Mouse (Mus musculus) midbrain, embryonic 15.5 days (tissue): ENCODE measurements around the gene Gpha2. TPM values are rescaled to one million over a fixed set of nuclear protein-coding genes. Genes with fewer than 3 reads are reported as not detected.

ENCODE experiments used
- ATAC-seq: fragments of 200-750 bp; cut with Nextera tagmentation; replicated peaks from 2 replicates; pipeline ENCODE4 v1.8.0; 2017; ENCODE audit warnings: moderate TSS enrichment
- H3K27ac ChIP-seq: fragments of 300-500 bp; sonication (generic); 2 replicates; pipeline ENCODE4 v1.5.1; 2015; ENCODE audit warnings: mild to moderate bottlenecking, inconsistent platforms
- H3K27me3 ChIP-seq: fragments of 300-500 bp; sonication (generic); replicated peaks from 2 replicates; pipeline ENCODE4 v1.6.1; 2015; ENCODE audit warnings: inconsistent platforms
- H3K36me3 ChIP-seq: fragments of 300-500 bp; sonication (generic); replicated peaks from 2 replicates; pipeline ENCODE4 v1.6.1; 2015; ENCODE audit warnings: inconsistent platforms
- H3K4me1 ChIP-seq: fragments of 300-500 bp; sonication (generic); 2 replicates; pipeline ENCODE4 v1.6.1; 2015; ENCODE audit warnings: inconsistent platforms
- H3K4me2 ChIP-seq: fragments of 300-500 bp; sonication (generic); 2 replicates; pipeline ENCODE4 v1.6.1; 2015; ENCODE audit warnings: inconsistent platforms, mild to moderate bottlenecking, moderate library complexity
- H3K4me3 ChIP-seq: fragments of 300-500 bp; sonication (generic); 2 replicates; pipeline ENCODE4 v1.5.1; 2015; ENCODE audit warnings: mild to moderate bottlenecking, inconsistent platforms
- H3K9ac ChIP-seq: fragments of 300-500 bp; sonication (generic); 2 replicates; pipeline ENCODE4 v1.6.1; 2015; ENCODE audit warnings: mild to moderate bottlenecking, inconsistent platforms
- H3K9me3 ChIP-seq: fragments of 300-500 bp; sonication (generic); 2 replicates; pipeline ENCODE4 v1.6.1; 2016; ENCODE audit warnings: inconsistent platforms
- WGBS: fragments of 180-500 bp; shearing (Covaris S2); methylation state at CpG from one replicate; pipeline ENCODE4 v1.1.7; 2015; ENCODE audit warnings: mixed read lengths; 5-methylcytosine and 5-hydroxymethylcytosine counted together
- polyA plus RNA-seq: library from polyadenylated mRNA; unstranded; fragments of >200 nt; fragmentation: Nextera tagmentation; extraction: Ambion mirVana; gene quantifications from 2 replicates; pipeline ENCODE4 v1.2.1, GENCODE M21; 2015

Gene Gpha2
- polyA plus RNA-seq, 1 experiment from 2014 or later = not detected

GRCm38 (mm10) chr19:6245806-6246205 lies 19.6 kb downstream of the Gpha2 start:
- Histone ChIP-seq H3K4me2 (no peak overlapping the region), H3K4me1 (peaks cover 19% of the 10 kb centered on the region), H3K9ac (no peak overlapping the region), H3K4me3 (no peak overlapping the region), H3K27ac (no peak overlapping the region), H3K27me3 (no peaks in the 10 kb centered on the region), H3K9me3 (no peaks in the 10 kb centered on the region), H3K36me3 (peaks cover 28% of the 10 kb centered on the region; the same call in 1 of the 2 replicates)
- 69% methylated on average over 1 of the region's 1 CpGs for WGBS
- no peak for ATAC-seq

GRCm38 (mm10) chr19:6247526-6248300 lies 21.5 kb downstream of the Gpha2 start:
- Histone ChIP-seq H3K27ac (no peak overlapping the region), H3K36me3 (peaks cover 41% of the 10 kb centered on the region; the same call in 1 of the 2 replicates), H3K27me3 (no peaks in the 10 kb centered on the region), H3K9me3 (no peaks in the 10 kb centered on the region), H3K4me2 (no peak overlapping the region), H3K4me3 (no peak overlapping the region), H3K4me1 (peaks cover 9% of the 10 kb centered on the region), H3K9ac (no peak overlapping the region)
- no peak for ATAC-seq
- WGBS = 92% methylated on average over 29 of the region's 29 CpGs

- Histone ChIP-seq H3K9ac (no peak overlapping the region), H3K4me2 (no peak overlapping the region)
- WGBS = 93% methylated on average over 4 of the region's 4 CpGs
Measured at GRCm38 (mm10) chr19:6253021-6253420, 26.8 kb downstream of the Gpha2 start.

GRCm38 (mm10) chr19:6260428-6260827 lies 34.2 kb downstream of the Gpha2 start:
- H3K27ac ChIP-seq = no peak overlapping the region
- H3K4me1 ChIP-seq = no peaks in the 10 kb centered on the region
- no peak overlapping the region for H3K9ac ChIP-seq
- H3K36me3 ChIP-seq = peaks cover 43% of the 10 kb centered on the region; the same call in 1 of the 2 replicates
- 87% methylated on average over 2 of the region's 2 CpGs for WGBS
- H3K4me3 ChIP-seq = no peak overlapping the region
- no peak for ATAC-seq
- no peaks in the 10 kb centered on the region for H3K27me3 ChIP-seq
- no peaks in the 10 kb centered on the region for H3K9me3 ChIP-seq
- H3K4me2 ChIP-seq = no peak overlapping the region

More at GRCm38 (mm10) chr19:6253021-6253420, 26.8 kb downstream of the Gpha2 start:
- H3K9me3 ChIP-seq = no peaks in the 10 kb centered on the region
- no peak overlapping the region for H3K4me3 ChIP-seq
- no peaks in the 10 kb centered on the region for H3K4me1 ChIP-seq
- no peak overlapping the region for H3K27ac ChIP-seq
- no peaks in the 10 kb centered on the region for H3K27me3 ChIP-seq
- peaks cover 50% of the 10 kb centered on the region for H3K36me3 ChIP-seq
- ATAC-seq = no peak

- H3K36me3 ChIP-seq = peaks cover 39% of the 10 kb centered on the region; the same call in 1 of the 2 replicates
- no peaks in the 10 kb centered on the region for H3K27me3 ChIP-seq
- H3K4me3 ChIP-seq = no peak overlapping the region
- no peaks in the 10 kb centered on the region for H3K4me1 ChIP-seq
- 82% methylated on average over 4 of the region's 4 CpGs for WGBS
- H3K9me3 ChIP-seq = no peaks in the 10 kb centered on the region
- H3K9ac ChIP-seq = no peak overlapping the region
- H3K27ac ChIP-seq = no peak overlapping the region
- no peak overlapping the region for H3K4me2 ChIP-seq
- no peak for ATAC-seq
Measured at GRCm38 (mm10) chr19:6260946-6261345, 34.8 kb downstream of the Gpha2 start.

- H3K4me1 ChIP-seq = no peaks in the 10 kb centered on the region
- no peaks in the 10 kb centered on the region for H3K9me3 ChIP-seq
- 92% methylated on average over 14 of the region's 14 CpGs for WGBS
- H3K9ac ChIP-seq = no peak overlapping the region
- H3K4me2 ChIP-seq = no peak overlapping the region
- ATAC-seq = no peak
- H3K27ac ChIP-seq = no peak overlapping the region
- H3K36me3 ChIP-seq = peaks cover 34% of the 10 kb centered on the region; the same call in 1 of the 2 replicates
- no peak overlapping the region for H3K4me3 ChIP-seq
- H3K27me3 ChIP-seq = no peaks in the 10 kb centered on the region
Measured at GRCm38 (mm10) chr19:6261379-6261778, 35.2 kb downstream of the Gpha2 start.

- H3K4me2 ChIP-seq = no peak overlapping the region
- H3K27me3 ChIP-seq = no peaks in the 10 kb centered on the region
- H3K9ac ChIP-seq = no peak overlapping the region
- no peak overlapping the region for H3K4me3 ChIP-seq
- 54% methylated on average over 7 of the region's 7 CpGs for WGBS
- no peaks in the 10 kb centered on the region for H3K9me3 ChIP-seq
- H3K27ac ChIP-seq = no peak overlapping the region
- no peak for ATAC-seq
- peaks cover 29% of the 10 kb centered on the region; the same call in 1 of the 2 replicates for H3K36me3 ChIP-seq
- H3K4me1 ChIP-seq = no peaks in the 10 kb centered on the region
Measured at GRCm38 (mm10) chr19:6262222-6262621, 36.0 kb downstream of the Gpha2 start.

GRCm38 (mm10) chr19:6262839-6263433 lies 36.8 kb downstream of the Gpha2 start:
- ATAC-seq = no peak
- Histone ChIP-seq H3K27ac (no peak overlapping the region), H3K4me3 (no peak overlapping the region), H3K9ac (no peak overlapping the region), H3K9me3 (no peaks in the 10 kb centered on the region), H3K4me1 (no peaks in the 10 kb centered on the region), H3K36me3 (peaks cover 25% of the 10 kb centered on the region; the same call in 1 of the 2 replicates), H3K27me3 (no peaks in the 10 kb centered on the region), H3K4me2 (no peak overlapping the region)
- WGBS = 91% methylated on average over 8 of the region's 8 CpGs

- H3K27ac ChIP-seq = no peak overlapping the region
- no peak for ATAC-seq
- no peak overlapping the region for H3K9ac ChIP-seq
- WGBS = 80% methylated on average over 9 of the region's 9 CpGs
- no peaks in the 10 kb centered on the region for H3K4me1 ChIP-seq
- peaks cover 17% of the 10 kb centered on the region; the same call in 1 of the 2 replicates for H3K36me3 ChIP-seq
- H3K4me2 ChIP-seq = no peak overlapping the region
- no peak overlapping the region for H3K4me3 ChIP-seq
- no peaks in the 10 kb centered on the region for H3K9me3 ChIP-seq
- H3K27me3 ChIP-seq = no peaks in the 10 kb centered on the region
Measured at GRCm38 (mm10) chr19:6264200-6264599, 38.0 kb downstream of the Gpha2 start.

- ATAC-seq = no peak
- Histone ChIP-seq H3K4me2 (no peak overlapping the region), H3K36me3 (peaks cover 17% of the 10 kb centered on the region; the same call in 1 of the 2 replicates), H3K27me3 (no peaks in the 10 kb centered on the region), H3K4me3 (no peak overlapping the region), H3K9ac (no peak overlapping the region), H3K27ac (no peak overlapping the region), H3K4me1 (no peaks in the 10 kb centered on the region), H3K9me3 (no peaks in the 10 kb centered on the region)
- 91% methylated on average over 8 of the region's 8 CpGs for WGBS
Measured at GRCm38 (mm10) chr19:6264945-6265344, 38.8 kb downstream of the Gpha2 start.

GRCm38 (mm10) chr19:6265727-6266182 lies 39.6 kb downstream of the Gpha2 start:
- no peaks in the 10 kb centered on the region for H3K27me3 ChIP-seq
- H3K9ac ChIP-seq = no peak overlapping the region
- H3K9me3 ChIP-seq = no peaks in the 10 kb centered on the region
- H3K4me1 ChIP-seq = no peaks in the 10 kb centered on the region
- no peak for ATAC-seq
- no peak overlapping the region for H3K27ac ChIP-seq
- H3K4me2 ChIP-seq = no peak overlapping the region
- no peak overlapping the region for H3K4me3 ChIP-seq
- peaks cover 16% of the 10 kb centered on the region; the same call in 1 of the 2 replicates for H3K36me3 ChIP-seq
- 63% methylated on average over 6 of the region's 6 CpGs for WGBS

- H3K27ac ChIP-seq = no peak overlapping the region
- no peak overlapping the region for H3K9ac ChIP-seq
- no peaks in the 10 kb centered on the region for H3K27me3 ChIP-seq
- WGBS = 79% methylated on average over 11 of the region's 11 CpGs
- H3K4me1 ChIP-seq = no peaks in the 10 kb centered on the region; the same call in 1 of the 2 replicates
- ATAC-seq = no peak
- no peaks in the 10 kb centered on the region for H3K9me3 ChIP-seq
- no peak overlapping the region for H3K4me2 ChIP-seq
- H3K36me3 ChIP-seq = no peaks in the 10 kb centered on the region
- no peak overlapping the region for H3K4me3 ChIP-seq
Measured at GRCm38 (mm10) chr19:6267306-6268169, 41.4 kb downstream of the Gpha2 start.
